Mouse (Mus musculus) ES-E14 (cell line): ENCODE data around the gene Irf8.

Experiments
- CHD2 ChIP-seq: IDR thresholded peaks from 2 replicates; pipeline ENCODE4 v1.6.1; 2014; ENCODE audit warnings: mild to moderate bottlenecking, low read depth, low read length, inconsistent platforms
- HCFC1 ChIP-seq: IDR thresholded peaks from 2 replicates; pipeline ENCODE4 v1.6.1; 2012; ENCODE audit warnings: low read length, inconsistent platforms, borderline replicate concordance; ENCODE audit not compliant: insufficient read depth
- MAFK ChIP-seq: IDR thresholded peaks from 2 replicates; pipeline ENCODE4 v1.6.1; 2014; ENCODE audit warnings: mild to moderate bottlenecking, low read depth, low read length, inconsistent platforms; ENCODE audit not compliant: insufficient read depth
- ZNF384 ChIP-seq: IDR thresholded peaks from 2 replicates; pipeline ENCODE4 v1.6.1; 2012; ENCODE audit warnings: low read depth, low read length, inconsistent platforms

GRCm38 (mm10) chr8:120701758-120702465, 34.2 kb upstream of the Irf8 start:
- TF ChIP-seq ZNF384: no peak
- no peak for TF ChIP-seq HCFC1
- TF ChIP-seq CHD2: no peak
- TF ChIP-seq MAFK: no peak
